13 mouse cellular contexts compared by ENCODE assay signal in genomic region chr11:118751879-118752616, GRCm38 (mm10).
DNase-seq lines count a peak whose midpoint lies in the region; ATAC-seq lines count a peak whose summit lies in the region.
"Had no signal": no experiment of that assay in that cellular context is flagged by ENCODE, and none has a peak within 500 bp of the region (broad histone marks: within the 10 kb centered on the region; RNA-seq: fewer than 3 reads in every experiment).

No protein-coding gene starts in this region.

- no peak overlapping the region for H3K4me3 ChIP-seq in neural tube, embryonic 12.5 days
- no peak overlapping the region for H3K4me3 ChIP-seq in hindbrain, embryonic 15.5 days
- H3K4me3 ChIP-seq in heart, embryonic 10.5 days, result no peak overlapping the region

- no peaks in the 10 kb centered on the region for H3K36me3 ChIP-seq in neural tube, embryonic 12.5 days
- no peaks in the 10 kb centered on the region for H3K36me3 ChIP-seq in hindbrain, embryonic 15.5 days
- no peaks in the 10 kb centered on the region for H3K36me3 ChIP-seq in heart, embryonic 10.5 days

- WGBS in neural tube, embryonic 12.5 days, result 66% methylated on average over 7 of the region's 7 CpGs
- WGBS in hindbrain, embryonic 15.5 days, result 34% methylated on average over 7 of the region's 7 CpGs
- 66% methylated on average over 7 of the region's 7 CpGs for WGBS in heart, embryonic 10.5 days

- no peak overlapping the region for H3K4me2 ChIP-seq in neural tube, embryonic 12.5 days (replicated peaks)
- no peak overlapping the region for H3K4me2 ChIP-seq in hindbrain, embryonic 15.5 days
- H3K4me2 ChIP-seq: lung, embryonic 14.5 days had no signal

- no peaks in the 10 kb centered on the region for H3K9me3 ChIP-seq in neural tube, embryonic 12.5 days
- no peaks in the 10 kb centered on the region for H3K9me3 ChIP-seq in hindbrain, embryonic 15.5 days
- no peaks in the 10 kb centered on the region for H3K9me3 ChIP-seq in heart, embryonic 10.5 days

- DNase-seq in cerebellum, adult 11-12 months, result peak; percentile 74
- no peak for DNase-seq in cerebellum, adult 11 months
- no peak for DNase-seq in neural tube, embryonic 10.5 days (ENCODE audit: extremely low spot score, low spot score)
- DNase-seq in embryo, embryonic 11 days, result no peak
- no peak for DNase-seq in heart, embryonic 10.5 days (ENCODE audit: low spot score)
- no peak for DNase-seq in thymus, postnatal 14 days
- DNase-seq: adrenal gland, postnatal 36 days; kidney, adult 11 months; lung, embryonic 14.5 days; thymus, adult 18-20 months had no signal

- no peak overlapping the region for H3K27ac ChIP-seq in neural tube, embryonic 12.5 days
- H3K27ac ChIP-seq in hindbrain, embryonic 15.5 days (replicated peaks), result peak overlapping the region; percentile 57
- H3K27ac ChIP-seq in heart, embryonic 10.5 days, result no peak overlapping the region

- ATAC-seq in neural tube, embryonic 12.5 days (ENCODE audit: low FRiP score, low read depth), result 0 out of 2 replicates have a peak, but pooled peaks have one; percentile 37
- ATAC-seq in hindbrain, embryonic 15.5 days (ENCODE audit: low FRiP score, low read depth), result peak; percentile 55; the same call in 1 of the 2 replicates
- ATAC-seq: Patski had no signal

- no peaks in the 10 kb centered on the region for H3K27me3 ChIP-seq in neural tube, embryonic 12.5 days (replicated peaks)
- no peaks in the 10 kb centered on the region for H3K27me3 ChIP-seq in hindbrain, embryonic 15.5 days
- peaks cover 21% of the 10 kb centered on the region for H3K27me3 ChIP-seq in heart, embryonic 10.5 days (ENCODE audit: insufficient read depth, poor library complexity, severe bottlenecking)

- H3K9ac ChIP-seq in neural tube, embryonic 12.5 days, result no peak overlapping the region
- no peak overlapping the region for H3K9ac ChIP-seq in hindbrain, embryonic 15.5 days
- H3K9ac ChIP-seq: lung, embryonic 14.5 days had no signal

- peaks cover 38% of the 10 kb centered on the region for H3K4me1 ChIP-seq in neural tube, embryonic 12.5 days
- H3K4me1 ChIP-seq in hindbrain, embryonic 15.5 days (replicated peaks), result peaks cover 58% of the 10 kb centered on the region
- H3K4me1 ChIP-seq in heart, embryonic 10.5 days, result 0 out of 2 replicates have a peak, but pooled peaks cover 5% of the 10 kb centered on the region
